Mouse (Mus musculus) layer of hippocampus, postnatal 10 days (tissue): Measurements from ENCODE around the gene Krt33a. TPM values are rescaled to one million over a fixed set of nuclear protein-coding genes. Genes with fewer than 3 reads are reported as not detected.
A peak's percentile ranks its signal among the peaks of the same experiment; 100 is the strongest.

ENCODE experiments used
- DNase-seq, 2 experiments: peaks; one replicate each; pipeline ENCODE4 v3.0.0; 2021; ENCODE audit warnings: low spot score in 2 of 2
- total RNA-seq, 2 experiments: library from RNA; stranded (reverse); gene quantifications; 2 replicates each; pipeline ENCODE4 v1.2.3; 2021

The Krt33a gene
- total RNA-seq, 2 experiments from 2014 or later = not detected

- DNase-seq = no peak
Measured at GRCm38 (mm10) chr11:99988530-99988929, 27.5 kb downstream of the Krt33a start.

DNA sequence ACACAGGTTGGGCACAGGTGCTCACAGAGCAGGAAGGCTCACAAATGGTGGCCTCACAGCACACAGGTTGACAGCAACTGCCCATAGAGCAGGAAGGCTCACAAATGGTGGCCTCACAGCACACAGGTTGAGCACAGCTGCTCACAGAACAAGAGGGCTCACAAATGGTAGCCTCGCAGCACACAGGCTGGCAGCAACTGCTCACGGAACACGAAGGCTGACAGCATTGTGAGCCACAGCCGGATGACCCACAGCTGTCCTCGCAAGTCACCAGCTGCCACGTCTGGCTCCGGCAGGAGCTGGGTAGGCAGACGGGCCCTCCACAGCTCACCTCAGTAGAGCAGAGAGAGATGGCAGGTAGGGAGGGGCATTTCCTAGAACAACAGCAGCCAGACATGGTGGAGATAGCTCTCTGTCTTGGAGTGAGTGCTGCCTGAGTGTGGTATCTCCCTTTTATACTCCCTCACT, 29.8 kb downstream of the Krt33a start, which contains the start of gene Krtap16-1:
Gene Krtap16-1, minus strand, starts transcription at position 418 of the 468 bp plus-strand sequence.
- no peak for DNase-seq

DNA sequence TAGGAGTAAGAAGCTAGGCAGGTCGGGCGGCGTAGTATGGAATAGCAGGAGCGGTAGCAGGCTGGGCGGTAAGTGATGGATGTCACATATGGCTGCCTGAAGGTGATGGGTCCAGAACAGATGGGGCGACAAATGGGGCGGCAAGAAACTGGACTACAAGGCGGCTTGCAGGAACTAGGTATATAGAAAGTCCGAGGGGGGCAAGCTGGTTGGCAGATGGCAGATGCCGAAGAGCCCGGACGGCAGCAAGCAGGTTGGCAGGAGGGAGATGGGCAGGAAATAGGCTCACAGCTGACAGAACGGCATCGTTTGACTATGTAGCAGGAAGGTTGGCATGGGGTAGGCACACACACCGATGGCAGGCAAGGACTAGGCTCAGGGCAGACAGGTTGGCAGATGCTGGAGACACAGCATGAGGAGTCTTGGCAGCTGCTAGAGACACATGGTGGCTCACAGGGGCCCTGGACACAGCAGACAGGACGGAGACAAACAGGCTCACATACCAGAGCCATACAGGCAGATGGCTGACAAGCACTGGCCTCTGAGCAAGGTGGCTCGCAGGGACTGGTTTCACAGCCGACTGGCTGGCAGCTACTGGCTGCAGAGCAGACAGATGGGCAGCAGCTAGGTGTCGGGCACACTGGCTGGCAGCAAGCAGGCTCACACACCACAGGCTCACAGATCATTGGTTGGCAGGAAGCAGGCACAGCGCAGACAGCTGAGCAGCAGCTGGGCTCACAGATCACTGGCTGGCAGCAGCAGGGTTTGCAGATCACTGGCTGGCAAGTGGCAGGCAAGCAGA, 30.5 kb downstream of the Krt33a start:
- DNase-seq = peak; percentile 62 to 68

DNA sequence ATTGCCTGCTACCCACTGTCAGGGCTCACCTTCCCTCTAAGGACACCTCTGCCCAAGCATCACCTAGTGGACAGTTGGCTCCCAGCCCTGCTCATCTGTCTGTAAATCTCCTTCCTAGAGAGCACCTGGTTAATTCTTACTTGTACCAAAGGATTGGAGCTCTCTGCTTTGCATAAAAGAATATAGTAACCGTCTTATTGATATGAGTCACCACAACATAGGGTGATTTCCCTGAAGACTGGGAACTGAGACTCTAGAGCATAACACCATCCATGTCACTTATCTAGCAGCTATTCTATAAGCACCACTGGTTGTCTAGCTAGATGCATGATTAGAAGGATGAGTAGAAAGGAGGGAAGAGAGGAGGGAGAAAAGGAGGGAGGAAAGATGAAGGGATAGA, 32.6 kb downstream of the Krt33a start:
- no peak for DNase-seq

DNA sequence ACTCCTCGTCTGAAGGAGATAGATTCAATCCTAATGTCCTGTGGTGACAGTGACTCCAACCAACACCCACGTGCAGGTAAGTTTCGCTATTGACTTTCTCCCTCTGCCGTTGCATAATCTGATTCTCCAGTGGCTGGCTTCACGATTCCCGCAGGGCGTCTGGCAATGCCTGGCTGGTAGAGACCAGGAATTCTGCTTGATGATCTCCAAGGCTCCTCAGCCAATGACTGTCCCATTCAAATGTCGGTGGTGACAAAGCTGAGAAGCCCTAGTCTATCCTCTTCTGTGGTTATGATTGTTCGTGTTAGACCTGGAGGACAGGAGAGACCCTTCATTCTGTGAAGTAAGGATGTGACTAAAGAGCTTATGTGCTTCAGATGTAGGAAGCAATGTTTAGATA, 33.3 kb downstream of the Krt33a start:
- no peak for DNase-seq

DNA sequence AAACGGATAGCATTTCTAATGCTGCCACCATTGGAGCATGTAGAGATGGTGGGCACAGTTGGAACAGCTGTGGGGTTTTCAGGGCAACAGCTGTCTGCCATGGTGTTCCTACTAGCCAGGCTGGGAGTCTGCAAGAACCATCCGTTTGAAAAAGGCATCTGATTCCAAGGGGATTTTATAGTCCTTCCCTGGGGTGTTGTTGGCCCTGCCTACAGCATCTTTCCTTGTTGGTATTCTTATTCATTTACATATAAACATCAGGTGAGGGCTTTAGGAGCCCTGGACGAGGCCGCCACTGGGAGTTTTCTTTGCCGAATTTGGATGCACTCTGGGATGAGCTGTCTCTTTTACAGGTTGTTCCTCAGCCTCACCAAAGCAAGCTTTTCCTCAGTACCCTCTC, 37.1 kb downstream of the Krt33a start, which contains the start of gene Krtap29-1:
Gene Krtap29-1, minus strand, starts transcription at position 101 of the 400 bp plus-strand sequence.
- DNase-seq = no peak

GRCm38 (mm10) chr11:99965961-99966360, 50.1 kb downstream of the Krt33a start:
- DNase-seq = no peak

- DNase-seq = no peak
Measured at GRCm38 (mm10) chr11:99964213-99964612, 51.8 kb downstream of the Krt33a start.

Other genes with a start within 250 kb of the Krt33a start
- not detected for gene Gm11595, start 243.3 kb downstream of the Krt33a start, total RNA-seq
- gene Krtap4-8, start 235.5 kb downstream of the Krt33a start, total RNA-seq = not detected
- gene Krtap4-9, start 231.0 kb downstream of the Krt33a start, total RNA-seq = not detected
- gene Gm11596, start 222.7 kb downstream of the Krt33a start, total RNA-seq = not detected
- gene Gm11569, start 217.3 kb downstream of the Krt33a start, total RNA-seq = not detected
- not detected for gene Gm11554, start 211.8 kb downstream of the Krt33a start, total RNA-seq
- gene Krtap4-13, start 206.3 kb downstream of the Krt33a start, total RNA-seq = not detected
- gene Gm11564, start 200.5 kb downstream of the Krt33a start, total RNA-seq = not detected
- gene 2300003K06Rik, start 178.1 kb downstream of the Krt33a start, total RNA-seq = not detected
- gene Krtap4-16, start 164.6 kb downstream of the Krt33a start, total RNA-seq = not detected
- gene Gm11568, start 158.3 kb downstream of the Krt33a start, total RNA-seq = not detected
- gene Gm11559, start 151.7 kb downstream of the Krt33a start, total RNA-seq = not detected
- not detected for gene Krtap9-1, start 142.8 kb downstream of the Krt33a start, total RNA-seq
- gene Gm11567, start 137.0 kb downstream of the Krt33a start, total RNA-seq = not detected
- not detected for gene Krtap31-1, start 108.3 kb downstream of the Krt33a start, total RNA-seq
- gene Gm11565, start 101.5 kb downstream of the Krt33a start, total RNA-seq = not detected
- gene Krtap31-2, start 79.9 kb downstream of the Krt33a start, total RNA-seq = not detected
- gene Krtap9-5, start 67.7 kb downstream of the Krt33a start, total RNA-seq = not detected
- gene Krtap29-1, start 37.2 kb downstream of the Krt33a start, total RNA-seq = not detected
- not detected for gene Krtap16-1, start 29.6 kb downstream of the Krt33a start, total RNA-seq
- gene Krtap17-1, start 22.2 kb downstream of the Krt33a start, total RNA-seq = not detected
- not detected for gene Krt33b, start 13.7 kb upstream of the Krt33a start, total RNA-seq
- not detected for gene Krt34, start 25.3 kb upstream of the Krt33a start, total RNA-seq
- not detected for gene Krt31, start 34.3 kb upstream of the Krt33a start, total RNA-seq
- gene Krt32, start 72.0 kb upstream of the Krt33a start, total RNA-seq = not detected
- gene Krt35, start 80.0 kb upstream of the Krt33a start, total RNA-seq = not detected
- not detected for gene Krt36, start 89.4 kb upstream of the Krt33a start, total RNA-seq
- not detected for gene Krt13, start 105.4 kb upstream of the Krt33a start, total RNA-seq
- 1 to 10 TPM; 1.1 to 1.5 TPM for gene Krt15, start 119.7 kb upstream of the Krt33a start, total RNA-seq
- gene Krt19, start 132.5 kb upstream of the Krt33a start, total RNA-seq = 1 to 10 TPM in 1 of 2 experiments, under 1 TPM in 1; 0.64 to 1.0 TPM
- 1 to 10 TPM; 1.1 to 1.2 TPM for gene Krt9, start 177.0 kb upstream of the Krt33a start, total RNA-seq
- under 1 TPM in 1 of 2 experiments, not detected in 1; 0.43 TPM for gene Krt14, start 191.3 kb upstream of the Krt33a start, total RNA-seq
- not detected for gene Krt16, start 232.7 kb upstream of the Krt33a start, total RNA-seq
- not detected for gene Krt17, start 244.8 kb upstream of the Krt33a start, total RNA-seq